In the genomic region with DNA sequence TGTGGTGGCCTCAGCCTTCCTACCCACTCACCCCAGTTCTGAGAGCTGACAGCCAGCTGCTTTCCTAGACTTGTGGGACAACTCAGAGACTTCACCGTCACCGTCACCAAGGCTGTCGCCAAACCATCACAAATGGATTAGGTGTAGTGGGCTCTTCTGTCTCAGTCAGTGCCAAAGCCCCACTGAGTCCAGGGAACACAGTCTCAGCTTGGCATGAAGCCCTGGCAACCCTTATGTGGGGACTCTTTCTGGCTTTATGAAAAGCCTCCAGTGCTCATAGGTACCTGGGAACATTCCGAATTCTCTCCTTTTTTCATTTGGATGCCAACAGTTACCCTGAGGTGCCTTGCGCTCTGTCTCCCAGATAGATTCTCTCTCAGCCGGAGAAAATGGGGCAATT, we compare ENCODE assay signal across 16 mouse cellular contexts. TPM values are rescaled to one million over a fixed set of nuclear protein-coding genes. Genes with fewer than 3 reads are reported as not detected.
"Had no signal": no experiment of that assay in that cellular context is flagged by ENCODE, and none has a peak within 500 bp of the region (broad histone marks: within the 10 kb centered on the region; RNA-seq: fewer than 3 reads in every experiment).

No protein-coding gene starts in this region.

- ATAC-seq: liver, postnatal 0 days; lung, postnatal 0 days; midbrain, embryonic 13.5 days; midbrain, embryonic 15.5 days had no signal

- DNase-seq: liver, postnatal 0 days; lung, adult 2 months; lung, postnatal 14 days; lung, postnatal 36 days; right cerebral cortex, postnatal 25 days; right cerebral cortex, postnatal 4 days; spleen, adult 18-20 months; thymus, adult 18-20 months; thymus, postnatal 14 days; thymus, postnatal 36 days had no signal

RNA-seq across cellular contexts. Expression of gene Eno4, which starts 29.9 kb away (rescaled TPM):
- total RNA-seq: megakaryocyte progenitor cell, adult 5-6 weeks; monocyte, adult 5-6 weeks; neutrophil, adult 5-6 weeks had no signal
